32 mouse cellular contexts compared by ENCODE assay signal in genomic region chr13:70144461-70144860, GRCm38 (mm10).
"Had no signal": no experiment of that assay in that cellular context is flagged by ENCODE, and none has a peak within 500 bp of the region (broad histone marks: within the 10 kb centered on the region; RNA-seq: fewer than 3 reads in every experiment).

No protein-coding gene starts in this region.

- H3K4me2 ChIP-seq: limb, embryonic 12.5 days; limb, embryonic 13.5 days; limb, embryonic 15.5 days; liver, embryonic 11.5 days; liver, embryonic 12.5 days; liver, embryonic 13.5 days; liver, embryonic 15.5 days; lung, embryonic 14.5 days; lung, embryonic 15.5 days; midbrain, embryonic 11.5 days; midbrain, embryonic 12.5 days; midbrain, embryonic 13.5 days; midbrain, embryonic 15.5 days; neural tube, embryonic 12.5 days had no signal

- DNase-seq: left cerebral cortex, postnatal 4 days; liver; liver, embryonic 13.5 days; liver, postnatal 0 days; lung, adult 18-20 months; lung, adult 2 months; lung, embryonic 14.5 days; lung, postnatal 10 days; lung, postnatal 14 days; lung, postnatal 36 days; lung, postnatal 4 days; midbrain, embryonic 14.5 days had no signal

- H3K27ac ChIP-seq: limb, embryonic 10.5 days; limb, embryonic 12.5 days; limb, embryonic 13.5 days; limb, embryonic 15.5 days; liver, embryonic 12.5 days; liver, embryonic 13.5 days; liver, embryonic 14.5 days; liver, embryonic 15.5 days; lung, embryonic 15.5 days; macrophage; midbrain, embryonic 10.5 days; midbrain, embryonic 12.5 days; midbrain, embryonic 13.5 days; midbrain, embryonic 15.5 days; neural tube, embryonic 12.5 days had no signal

- ATAC-seq: liver, embryonic 12.5 days; liver, postnatal 0 days; lung, postnatal 0 days; midbrain, embryonic 15.5 days; midbrain, embryonic 16.5 days had no signal

- H3K36me3 ChIP-seq: limb, embryonic 10.5 days; limb, embryonic 12.5 days; limb, embryonic 13.5 days; limb, embryonic 15.5 days; liver, embryonic 12.5 days; liver, embryonic 13.5 days; liver, embryonic 15.5 days; lung, embryonic 15.5 days; midbrain, embryonic 10.5 days; midbrain, embryonic 12.5 days; midbrain, embryonic 13.5 days; midbrain, embryonic 15.5 days; neural tube, embryonic 12.5 days had no signal

- H3K4me3 ChIP-seq: limb, embryonic 10.5 days; limb, embryonic 12.5 days; limb, embryonic 13.5 days; limb, embryonic 15.5 days; liver, embryonic 12.5 days; liver, embryonic 13.5 days; liver, embryonic 15.5 days; lung, embryonic 15.5 days; megakaryocyte, embryonic 14.5 days; midbrain, embryonic 10.5 days; midbrain, embryonic 12.5 days; midbrain, embryonic 13.5 days; midbrain, embryonic 15.5 days; myocyte; neural tube, embryonic 12.5 days had no signal

- H3K27me3 ChIP-seq: limb, embryonic 12.5 days; limb, embryonic 13.5 days; limb, embryonic 15.5 days; liver, embryonic 12.5 days; liver, embryonic 13.5 days; liver, embryonic 15.5 days; lung, embryonic 15.5 days; megakaryocyte, embryonic 14.5 days; neural tube, embryonic 12.5 days had no signal

- H3K9ac ChIP-seq: limb, embryonic 12.5 days; limb, embryonic 13.5 days; limb, embryonic 15.5 days; liver, embryonic 12.5 days; liver, embryonic 13.5 days; liver, embryonic 14.5 days; liver, embryonic 15.5 days; liver, postnatal 0 days; lung, embryonic 14.5 days; lung, embryonic 15.5 days; midbrain, embryonic 12.5 days; midbrain, embryonic 13.5 days; midbrain, embryonic 15.5 days; neural tube, embryonic 12.5 days had no signal

- H3K4me1 ChIP-seq: limb, embryonic 10.5 days; liver, embryonic 12.5 days; liver, embryonic 13.5 days; liver, embryonic 15.5 days; lung, embryonic 15.5 days; megakaryocyte, embryonic 14.5 days had no signal

- H3K9me3 ChIP-seq: limb, embryonic 10.5 days; limb, embryonic 12.5 days; limb, embryonic 13.5 days; limb, embryonic 15.5 days; liver, embryonic 12.5 days; liver, embryonic 13.5 days; liver, embryonic 15.5 days; lung, embryonic 15.5 days; midbrain, embryonic 10.5 days; midbrain, embryonic 12.5 days; midbrain, embryonic 13.5 days; midbrain, embryonic 15.5 days; neural tube, embryonic 12.5 days had no signal
